Mouse (Mus musculus): ENCODE measurements at regions not wholly inside any gene's neighbourhood (a gene's known extent, or its start where the extent isn't known, plus 50 kb on each side); places are given as distances from the start of the nearest gene placed in this dataset.

DNA sequence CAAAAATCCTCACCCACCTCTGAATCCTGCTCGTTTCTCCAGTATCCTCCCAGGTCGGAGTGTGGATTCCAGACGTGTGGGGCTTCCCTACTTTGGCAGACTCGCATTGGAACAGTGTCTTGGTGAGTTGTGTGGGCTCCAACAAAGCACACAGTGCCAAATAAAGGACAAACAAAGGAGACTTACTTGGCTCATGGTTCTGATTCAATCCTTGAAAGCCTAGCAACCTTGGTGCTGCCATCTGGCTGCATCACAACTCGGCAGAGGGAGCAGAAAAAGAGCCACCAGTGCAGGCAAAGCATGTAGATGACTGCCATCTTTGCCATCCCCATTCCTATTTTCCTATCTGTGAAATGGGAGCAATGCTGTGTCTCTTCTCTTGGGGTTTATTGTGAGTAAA, 64.0 kb downstream of the Il9r start:
- no peak for DNase-seq (ENCODE audit: low spot score)

DNA sequence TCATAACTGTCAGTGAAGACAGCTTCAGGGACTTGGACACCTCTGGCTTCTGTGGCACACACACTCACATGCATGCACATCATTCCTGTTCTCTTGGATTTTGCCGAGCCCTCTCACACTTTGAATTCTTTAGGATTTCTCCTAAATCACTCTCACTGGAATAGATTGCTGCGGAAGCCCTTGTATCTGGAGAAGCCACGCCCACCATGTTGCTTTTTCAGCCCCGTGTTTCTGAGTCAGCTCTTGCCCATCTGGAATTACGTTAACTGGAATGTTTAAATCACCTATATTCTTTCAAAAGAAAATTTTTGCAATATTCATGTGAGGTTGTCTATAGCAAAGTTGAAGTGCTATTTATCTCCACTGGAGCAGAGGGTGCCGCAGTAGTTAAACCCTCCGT, 66.1 kb downstream of the Il9r start:
- DNase-seq (ENCODE audit: low spot score): no peak

DNA sequence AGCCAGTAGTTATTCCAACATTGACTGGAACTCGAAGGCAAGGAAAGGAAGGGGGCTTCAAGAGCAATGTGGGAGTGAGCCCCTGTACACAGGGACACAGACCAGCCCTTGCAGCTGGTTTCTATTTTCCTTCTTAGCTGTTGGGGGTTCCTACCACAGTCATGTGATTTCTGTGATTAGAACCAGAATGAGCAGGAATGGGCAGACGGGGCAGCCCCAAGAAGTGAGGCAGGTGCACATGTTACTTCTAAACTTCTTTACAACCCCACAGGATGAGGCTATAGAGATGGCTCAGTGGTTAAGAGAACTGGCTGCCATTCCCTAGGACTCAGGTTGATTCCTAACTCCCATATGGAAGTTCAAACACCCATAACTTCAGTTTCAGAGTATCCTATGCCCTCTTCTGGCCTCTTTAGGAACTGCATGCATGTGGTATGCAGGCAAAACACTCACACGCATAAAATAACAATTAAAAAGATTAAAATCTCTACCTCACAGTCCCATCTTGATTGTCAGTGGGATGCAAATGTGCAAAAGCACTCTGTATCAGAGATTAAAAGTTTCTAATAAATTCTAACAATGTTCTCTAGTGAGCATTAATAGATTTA, 68.0 kb downstream of the Il9r start:
- DNase-seq (ENCODE audit: low spot score): no peak

DNA sequence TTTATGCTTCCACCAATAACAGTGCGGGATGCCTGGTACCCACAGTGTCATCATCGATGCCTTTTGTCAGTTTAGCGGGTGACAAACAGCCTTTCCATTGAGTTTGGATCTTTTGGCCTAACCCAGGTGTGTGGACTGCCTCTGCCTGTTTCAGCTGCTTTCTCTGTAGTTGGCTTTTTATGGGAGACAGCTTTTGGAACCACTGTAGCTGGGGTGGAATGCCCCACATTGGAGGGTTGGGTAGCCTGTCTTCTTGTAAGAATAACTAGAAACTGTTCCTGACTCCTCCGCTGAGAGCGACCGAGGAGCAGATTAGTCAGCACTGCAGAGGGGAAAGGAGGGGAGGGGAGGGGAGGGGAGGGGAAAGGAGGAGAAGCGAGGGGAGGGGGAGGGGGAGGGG, 71.5 kb downstream of the Il9r start:
- no peak for DNase-seq (ENCODE audit: low spot score)

- no peak for DNase-seq (ENCODE audit: low spot score)
Observed at GRCm38 (mm10) chr11:32128018-32128417, 72.1 kb downstream of the Il9r start.

DNA sequence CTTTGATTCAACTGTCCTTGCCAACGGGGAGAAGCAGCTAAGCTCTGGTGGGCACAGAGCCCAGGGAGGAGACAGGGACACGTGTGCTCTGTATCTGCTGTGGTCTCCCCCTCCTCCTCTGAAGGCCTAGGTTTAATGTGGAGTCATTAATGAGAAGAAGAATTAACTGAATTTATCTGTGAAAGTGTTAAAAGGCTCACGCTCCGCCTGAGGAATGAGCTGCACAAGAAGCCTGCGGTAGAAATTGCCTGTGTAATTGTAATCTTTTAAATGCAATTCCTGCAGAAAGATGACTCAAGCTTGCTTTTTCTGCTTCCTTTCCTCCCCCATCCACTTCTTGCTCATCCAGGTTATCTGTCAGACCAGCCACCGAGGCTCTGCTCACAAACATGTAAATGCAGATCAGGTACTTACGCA, 72.7 kb downstream of the Il9r start:
- DNase-seq (ENCODE audit: low spot score): no peak

DNA sequence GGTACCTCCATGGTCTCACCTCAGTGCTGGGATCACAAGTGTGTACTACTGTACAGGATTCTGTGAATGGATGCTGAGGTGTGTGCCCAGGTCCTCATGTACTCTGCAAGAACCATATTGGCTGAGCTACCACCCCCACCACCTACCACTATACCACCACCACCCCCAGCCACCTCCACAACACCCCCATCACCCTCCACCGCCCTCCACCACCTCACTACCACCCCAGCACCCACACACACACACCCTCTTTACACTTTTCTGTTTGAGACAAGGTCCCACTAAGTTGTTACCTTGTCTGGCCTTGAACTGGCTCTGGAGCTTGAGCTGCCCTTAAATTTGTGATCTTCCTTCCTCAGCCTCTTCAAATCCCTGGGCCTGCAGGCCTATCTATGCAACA, 73.3 kb downstream of the Il9r start:
- no peak for DNase-seq (ENCODE audit: low spot score)

DNA sequence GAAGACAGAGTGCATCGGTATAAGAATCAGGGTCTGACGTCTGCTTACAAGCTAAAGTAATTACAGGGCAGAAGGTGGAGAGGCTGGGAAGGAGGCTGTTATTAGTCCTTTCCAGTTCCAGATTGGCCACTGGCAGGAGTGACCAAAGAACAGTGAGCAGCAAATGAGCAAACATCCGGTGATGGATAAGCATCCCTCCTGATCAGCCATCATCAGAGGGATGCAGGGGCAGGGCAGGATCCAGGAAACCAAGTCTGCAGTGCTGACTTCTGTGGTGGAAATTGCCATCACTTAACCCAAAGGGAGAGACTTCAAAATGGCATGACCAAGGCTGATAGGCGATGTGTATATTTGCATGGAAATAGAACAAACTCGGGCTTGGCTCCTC, 73.8 kb downstream of the Il9r start:
- DNase-seq (ENCODE audit: low spot score): no peak

DNA sequence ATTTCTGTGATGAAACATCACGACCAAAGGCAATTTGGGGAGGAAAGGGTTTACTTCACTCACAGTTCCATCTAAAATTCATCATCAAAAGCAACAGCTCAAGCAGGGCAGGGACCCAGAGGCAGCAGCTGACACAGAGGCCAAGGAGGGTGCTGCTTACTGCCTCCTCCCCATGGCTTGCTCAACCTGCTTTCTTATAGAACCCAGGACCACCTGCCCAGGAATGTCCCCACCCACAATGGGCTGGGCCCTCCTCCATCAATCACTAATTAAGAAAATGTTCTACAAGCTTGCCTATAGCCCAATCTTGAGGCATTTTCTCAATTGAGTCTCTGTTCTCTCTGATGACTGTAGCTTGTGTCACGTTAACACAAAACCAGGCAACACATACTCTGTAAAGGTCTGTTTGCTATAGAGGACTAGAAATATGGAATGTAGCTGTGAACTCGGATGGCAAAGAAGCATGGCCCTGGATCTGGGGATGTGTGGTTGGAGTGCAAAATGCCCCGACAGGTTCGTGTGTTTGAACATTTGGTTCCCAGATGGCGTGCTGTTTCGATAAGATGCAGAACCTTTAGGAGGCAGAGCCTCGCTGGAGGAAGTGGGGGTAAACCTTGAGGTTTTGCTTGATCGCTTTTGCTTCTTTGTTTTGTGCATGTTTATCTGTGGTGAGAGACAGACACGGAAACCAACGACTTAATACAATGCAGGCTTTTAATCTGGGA, 74.3 kb downstream of the Il9r start:
- no peak for DNase-seq (ENCODE audit: low spot score)

DNA sequence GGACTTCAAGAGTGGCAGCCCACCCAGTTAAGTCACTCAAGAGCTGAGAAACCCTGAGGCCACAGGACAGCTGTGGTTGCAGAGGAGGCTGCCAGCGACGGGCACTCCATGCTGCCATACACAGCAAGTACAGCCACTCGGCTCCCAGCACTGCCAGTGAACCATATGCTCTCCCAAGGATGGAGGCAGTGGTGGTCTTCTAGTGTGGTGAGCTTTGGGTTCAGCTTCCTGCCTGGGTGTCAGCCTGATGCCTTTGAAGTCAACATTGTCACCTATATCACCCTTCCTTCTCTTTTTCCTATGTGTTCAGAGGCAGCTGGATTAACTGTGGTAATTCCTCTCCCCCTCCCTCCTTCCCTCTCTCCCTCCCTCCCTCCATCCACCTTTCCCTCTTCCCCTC, 79.5 kb downstream of the Il9r start:
- no peak for DNase-seq (ENCODE audit: low spot score)

- DNase-seq (ENCODE audit: low spot score): no peak
Observed at GRCm38 (mm10) chr11:32118844-32119629, 81.0 kb downstream of the Il9r start.

DNA sequence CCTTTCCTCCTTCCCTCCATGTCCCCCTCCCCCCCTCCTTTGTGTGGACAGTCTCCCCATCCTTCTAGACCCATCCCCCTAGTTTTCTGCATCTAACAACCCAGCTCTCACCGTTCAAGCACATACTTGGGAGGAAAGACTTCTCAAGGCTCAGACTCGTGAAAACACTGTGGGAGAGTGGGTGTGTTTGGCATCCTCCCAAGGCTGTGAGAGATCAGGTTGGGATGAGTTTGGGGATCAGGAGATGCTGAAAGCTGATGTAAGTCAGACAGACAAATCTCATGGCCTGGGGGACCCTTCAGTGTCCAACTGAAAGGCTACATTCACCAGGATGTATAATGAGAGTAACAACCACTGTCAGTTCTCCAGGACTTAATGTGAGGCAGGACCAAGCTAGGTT, 82.1 kb downstream of the Il9r start:
- no peak for DNase-seq (ENCODE audit: low spot score)

- DNase-seq (ENCODE audit: low spot score): peak; percentile 8
Observed at GRCm38 (mm10) chr11:32113118-32113826, 86.8 kb downstream of the Il9r start.

GRCm38 (mm10) chr11:32112521-32112920, 87.6 kb downstream of the Il9r start:
- DNase-seq (ENCODE audit: low spot score): no peak

GRCm38 (mm10) chr11:32111841-32112240, 88.2 kb downstream of the Il9r start:
- DNase-seq (ENCODE audit: low spot score): no peak

GRCm38 (mm10) chr11:32109911-32110310, 90.2 kb downstream of the Il9r start:
- DNase-seq (ENCODE audit: low spot score): no peak

Measured in ovary, adult 18-20 months (tissue).